Mouse (Mus musculus) v-Abl transformed pro-B cells (cell line): ENCODE measurements around the gene Fpr2.
"Not testable (repeated sequence)": the region's sequence is repeated elsewhere in the genome, so short reads cannot be mapped to it uniquely, and the experiment has no call there.

Experiments used
- in situ Hi-C, 2 experiments: fragments of 400-800 bp; cut with MboI; formaldehyde crosslinking; loops; one replicate each; pipeline ENCODE4 v1.15.1; 2025; ENCODE audit not compliant: unreplicated experiment in 2 of 2

Gene Fpr2

GRCm38 (mm10) chr17:17879347-17879746 lies 8.3 kb upstream of the Fpr2 start:
- in situ Hi-C loops = no loop called here

- in situ Hi-C loops = no loop called here
These were observed 5.0 kb upstream of the Fpr2 start for GRCm38 (mm10) chr17:17882672-17883071.

DNA sequence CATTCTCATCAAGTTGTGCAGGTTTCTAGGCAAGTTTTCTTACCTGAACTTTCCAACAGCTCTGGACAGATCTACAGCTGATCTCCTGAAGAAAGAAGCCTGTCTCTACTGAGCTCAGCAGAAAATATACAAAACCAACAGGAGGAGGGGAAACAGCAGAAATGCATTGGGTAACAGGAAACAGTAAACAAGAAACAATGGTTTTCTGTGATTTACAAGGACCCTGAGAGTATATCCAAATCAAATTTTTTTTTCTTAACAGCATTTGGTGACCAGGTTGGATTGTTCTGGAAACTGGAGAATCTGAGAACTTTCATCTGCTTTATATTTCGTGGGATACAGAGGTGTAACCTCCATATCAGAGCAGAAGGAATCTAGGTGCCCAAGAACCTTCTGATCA lies 3.8 kb upstream of the Fpr2 start, which contains the start of gene Fpr1:
Fpr1 (minus strand) TSS at position 101 of the 400 bp plus-strand sequence.
- in situ Hi-C loops = no loop called here

GRCm38 (mm10) chr17:17889732-17890425 lies 2.3 kb downstream of the Fpr2 start:
- in situ Hi-C loops = loop anchor here in 1 of 2 experiments (5.0 to 10.0 kb wide), 2 partner anchors 128 to 495 kb away; no protein-coding TSS in a partner anchor

GRCm38 (mm10) chr17:17896039-17896438 lies 8.4 kb downstream of the Fpr2 start:
- in situ Hi-C loops = loop anchor here (5.0 to 10.0 kb wide), 2 partner anchors 134 to 501 kb away; no protein-coding TSS in a partner anchor

DNA sequence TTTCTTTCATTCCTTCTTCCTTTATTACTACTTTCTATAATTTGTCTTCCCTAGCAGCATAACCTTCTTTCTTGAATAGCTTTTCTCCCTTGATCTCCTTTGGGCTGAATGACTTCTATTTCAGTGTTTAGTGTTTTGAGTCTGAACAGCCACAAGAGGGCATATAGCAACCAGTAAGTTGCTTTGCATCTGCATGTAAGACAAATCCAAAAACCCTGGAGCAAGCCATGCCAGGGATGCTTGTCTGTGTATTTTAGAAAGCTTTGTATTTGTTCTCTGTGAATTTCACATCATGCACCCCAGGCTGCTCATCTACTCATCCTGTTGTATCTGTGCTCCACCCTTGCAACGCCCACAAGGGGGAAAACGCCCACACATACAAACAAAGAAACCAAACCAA lies 11.6 kb downstream of the Fpr2 start:
- in situ Hi-C loops = loop anchor here (5.0 to 10.0 kb wide), 2 partner anchors 137 to 504 kb away; no protein-coding TSS in a partner anchor

GRCm38 (mm10) chr17:17900768-17901167 lies 13.1 kb downstream of the Fpr2 start:
- in situ Hi-C loops = no loop called here

- in situ Hi-C loops = no loop called here
These were observed 22.2 kb downstream of the Fpr2 start for GRCm38 (mm10) chr17:17909636-17910421.

GRCm38 (mm10) chr17:17912618-17913017 lies 25.0 kb downstream of the Fpr2 start:
- in situ Hi-C loops = not testable (repeated sequence)

GRCm38 (mm10) chr17:17917376-17917775 lies 29.8 kb downstream of the Fpr2 start:
- in situ Hi-C loops = no loop called here

- in situ Hi-C loops = no loop called here
These were observed 30.2 kb downstream of the Fpr2 start for GRCm38 (mm10) chr17:17917782-17918181.
